Mouse (Mus musculus): Measurements from ENCODE around the gene Ascl5. TPM values are rescaled to one million over a fixed set of nuclear protein-coding genes. Genes with fewer than 3 reads are reported as not detected.

Ascl5 gene
- polyA plus RNA-seq, 1 experiment from 2014 or later, result not detected

Other genes with a start within 250 kb of the Ascl5 start
- 5.1 and 6.0 TPM in 2 replicates for gene Lad1, start 232.2 kb upstream of the Ascl5 start, polyA plus RNA-seq (2016; fragmentation: Nextera tagmentation; extraction: Ambion mirVana)
- gene Tnnt2, start 214.4 kb upstream of the Ascl5 start, polyA plus RNA-seq (2016; fragmentation: Nextera tagmentation; extraction: Ambion mirVana), result 2.1 and 4.0 TPM in 2 replicates
- gene Pkp1, start 131.6 kb upstream of the Ascl5 start, polyA plus RNA-seq (2016; fragmentation: Nextera tagmentation; extraction: Ambion mirVana), result 0.30 and 0.63 TPM in 2 replicates
- 0.04 TPM in 1 of 2 replicates, not detected in the other for gene Igfn1, start 44.5 kb upstream of the Ascl5 start, polyA plus RNA-seq (2016; fragmentation: Nextera tagmentation; extraction: Ambion mirVana)
- 147 and 162 TPM in 2 replicates for gene Tmem9, start 42.7 kb upstream of the Ascl5 start, polyA plus RNA-seq (2016; fragmentation: Nextera tagmentation; extraction: Ambion mirVana)
- gene Cacna1s, start 1.9 kb downstream of the Ascl5 start, polyA plus RNA-seq (2016; fragmentation: Nextera tagmentation; extraction: Ambion mirVana), result 0.06 TPM in 1 of 2 replicates, not detected in the other
- gene Kif21b, start 80.6 kb downstream of the Ascl5 start, polyA plus RNA-seq (2016; fragmentation: Nextera tagmentation; extraction: Ambion mirVana), result 7.2 and 10.9 TPM in 2 replicates
- gene Mroh3, start 162.0 kb downstream of the Ascl5 start, polyA plus RNA-seq (2016; fragmentation: Nextera tagmentation; extraction: Ambion mirVana), result 0.15 and 0.25 TPM in 2 replicates
- 23.6 and 29.2 TPM in 2 replicates for gene Inava, start 183.5 kb downstream of the Ascl5 start, polyA plus RNA-seq (2016; fragmentation: Nextera tagmentation; extraction: Ambion mirVana)
- gene Gpr25, start 210.1 kb downstream of the Ascl5 start, polyA plus RNA-seq (2016; fragmentation: Nextera tagmentation; extraction: Ambion mirVana), result not detected in 2 replicates